Mouse (Mus musculus) embryo, embryonic 10 days (tissue): ENCODE results near the gene Clmn.

ENCODE experiments used
- DNase-seq: peaks from one replicate; pipeline ENCODE4 v3.0.0-alpha.2; 2015; ENCODE audit warnings: low spot score

Clmn gene

DNA sequence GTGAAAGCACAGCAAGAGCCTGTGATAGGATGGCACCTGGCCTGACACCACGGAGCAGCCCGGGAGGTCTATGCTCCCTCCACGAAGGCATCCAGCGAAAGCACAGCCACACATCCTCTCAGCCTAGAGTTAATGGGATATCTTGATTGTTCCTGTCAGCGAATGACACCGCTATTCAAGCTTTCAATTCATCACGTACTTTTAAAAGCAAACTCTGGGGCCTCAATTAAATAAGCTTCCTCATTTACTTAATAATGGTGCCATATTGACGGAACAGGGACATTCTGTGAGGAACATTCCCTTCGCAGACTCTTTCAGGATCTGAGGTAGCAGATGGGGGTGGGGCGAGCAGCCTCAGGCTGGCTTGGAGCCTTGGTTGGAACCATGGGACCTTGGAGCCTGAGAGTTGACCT is 14.7 kb upstream of the Clmn start:
- no peak for DNase-seq

DNA sequence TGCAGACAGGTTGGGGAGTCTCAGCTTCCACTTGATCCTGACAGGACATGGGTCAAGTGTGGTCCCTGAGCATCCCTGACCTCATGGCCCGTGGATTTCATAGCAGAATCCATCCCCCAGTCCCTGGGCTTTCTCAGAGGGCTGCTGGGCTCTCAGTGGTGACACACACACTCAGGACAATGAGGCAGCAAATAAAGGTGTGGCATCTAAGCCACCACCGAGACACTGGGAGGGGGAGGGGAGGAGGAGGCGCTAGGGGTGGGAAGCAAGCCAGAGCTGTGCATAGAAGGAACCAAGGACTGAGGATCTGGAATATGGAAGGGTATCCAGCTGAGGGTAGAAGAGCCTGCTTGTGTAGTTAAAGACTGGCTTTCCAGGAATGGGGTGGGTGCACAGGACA is 11.2 kb upstream of the Clmn start:
- no peak for DNase-seq

GRCm38 (mm10) chr12:104871987-104872386 is 7.1 kb upstream of the Clmn start:
- DNase-seq: no peak

DNA sequence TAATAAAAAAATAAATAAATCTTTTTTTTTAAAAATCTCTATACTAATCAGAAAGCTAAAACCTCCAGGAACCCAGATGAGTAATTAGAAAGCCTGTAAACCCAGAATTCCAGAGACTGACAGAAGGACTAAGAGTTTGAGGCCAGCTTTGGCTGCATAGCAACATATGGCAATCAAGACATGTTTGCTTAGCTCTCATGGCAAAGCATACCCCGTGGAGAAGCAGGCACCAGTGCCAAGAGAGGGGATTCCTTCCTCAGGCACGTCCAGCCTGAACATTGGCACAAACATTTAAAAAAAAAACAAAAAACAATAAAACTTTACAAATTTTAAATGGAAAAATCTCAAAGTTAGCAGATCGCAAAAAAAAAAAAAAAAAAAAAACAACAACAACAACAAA is 4.9 kb upstream of the Clmn start:
- DNase-seq: no peak

GRCm38 (mm10) chr12:104868430-104868829 is 3.6 kb upstream of the Clmn start:
- no peak for DNase-seq

DNA sequence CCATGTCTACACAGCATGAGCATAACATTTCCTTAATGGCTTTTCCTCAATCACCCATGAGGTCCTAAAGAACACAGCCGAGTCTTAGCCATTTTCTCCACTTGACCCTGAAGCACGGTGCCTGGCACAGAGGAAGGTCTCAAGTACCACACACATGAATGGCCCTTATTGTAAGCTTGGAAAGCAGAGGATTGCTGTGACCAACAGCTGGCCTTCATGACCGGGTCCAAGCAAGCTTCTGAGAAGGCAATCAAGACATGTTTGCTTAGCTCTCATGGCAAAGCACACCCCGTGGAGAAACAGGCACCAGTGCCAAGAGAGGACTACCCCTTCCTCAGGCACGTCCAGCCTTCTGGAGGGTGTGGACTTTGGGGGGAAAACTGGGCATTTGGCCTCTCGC is 3.0 kb upstream of the Clmn start:
- DNase-seq: no peak

DNA sequence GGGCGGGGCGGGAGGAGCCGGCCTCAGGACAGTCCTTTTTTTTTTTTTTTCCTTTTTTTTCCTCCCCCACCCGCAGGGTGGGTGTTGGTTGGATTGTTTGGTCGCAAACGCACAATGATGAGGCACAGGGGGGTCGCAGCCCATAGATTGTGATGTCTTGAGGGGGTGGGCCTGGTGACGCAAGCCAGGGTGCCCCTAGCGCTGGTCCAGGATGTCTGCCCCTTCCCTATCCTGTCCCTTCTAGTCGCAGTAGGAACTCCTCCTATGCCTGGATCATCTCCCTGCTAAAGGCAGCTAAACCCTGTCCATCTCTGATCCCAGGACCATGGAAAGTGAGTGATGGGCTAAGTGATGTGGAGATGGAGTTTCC is 275 bp upstream of the Clmn start:
- DNase-seq: peak; percentile 63

- no peak for DNase-seq
Observed at GRCm38 (mm10) chr12:104863653-104864052, 1.2 kb downstream of the Clmn start.

GRCm38 (mm10) chr12:104859140-104859539 is 5.7 kb downstream of the Clmn start:
- DNase-seq: no peak

GRCm38 (mm10) chr12:104858732-104859131 is 6.1 kb downstream of the Clmn start:
- DNase-seq: no peak

DNA sequence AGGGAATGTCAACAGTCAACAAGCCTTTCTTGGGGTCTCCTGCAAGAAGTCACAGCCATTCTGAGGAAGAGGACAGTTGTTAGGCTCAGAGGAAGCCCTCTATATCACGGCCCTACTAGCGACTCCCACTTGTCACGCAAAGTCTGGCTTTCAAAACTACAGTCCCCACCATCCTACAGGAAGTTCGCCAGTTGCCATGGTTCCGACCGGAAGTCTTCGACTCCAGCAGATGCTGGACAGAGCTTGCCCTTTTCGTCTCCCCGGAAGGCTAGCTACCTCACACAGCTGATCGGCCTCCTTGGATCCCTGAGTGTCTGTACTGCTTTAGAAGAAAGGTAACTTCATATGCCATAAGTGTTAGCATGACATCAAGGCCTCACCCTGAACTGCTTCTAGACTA is 7.3 kb downstream of the Clmn start:
- no peak for DNase-seq

- no peak for DNase-seq
Observed at GRCm38 (mm10) chr12:104856540-104856939, 8.3 kb downstream of the Clmn start.

- DNase-seq: peak; percentile 39
Observed at GRCm38 (mm10) chr12:104855548-104855947, 9.3 kb downstream of the Clmn start.

DNA sequence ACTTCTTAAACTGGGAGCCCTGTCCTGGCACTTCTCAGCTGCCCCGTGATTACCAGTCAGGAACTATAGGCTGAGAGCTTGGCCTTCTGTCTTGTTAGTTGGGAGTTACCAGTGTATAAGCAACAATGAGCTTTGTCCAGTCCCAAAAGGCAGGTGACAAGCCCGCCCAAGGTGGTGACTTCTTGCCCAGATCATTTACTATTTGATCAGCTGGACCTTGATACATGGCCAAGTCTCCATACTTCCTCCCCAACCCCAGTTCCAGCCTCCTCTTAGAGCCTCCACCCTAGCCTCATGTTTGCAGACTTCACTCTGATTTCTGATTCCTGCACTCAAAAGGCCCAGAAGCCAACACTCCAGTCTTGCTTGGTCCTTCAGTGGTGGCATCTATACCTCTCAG is 10.1 kb downstream of the Clmn start:
- no peak for DNase-seq

DNA sequence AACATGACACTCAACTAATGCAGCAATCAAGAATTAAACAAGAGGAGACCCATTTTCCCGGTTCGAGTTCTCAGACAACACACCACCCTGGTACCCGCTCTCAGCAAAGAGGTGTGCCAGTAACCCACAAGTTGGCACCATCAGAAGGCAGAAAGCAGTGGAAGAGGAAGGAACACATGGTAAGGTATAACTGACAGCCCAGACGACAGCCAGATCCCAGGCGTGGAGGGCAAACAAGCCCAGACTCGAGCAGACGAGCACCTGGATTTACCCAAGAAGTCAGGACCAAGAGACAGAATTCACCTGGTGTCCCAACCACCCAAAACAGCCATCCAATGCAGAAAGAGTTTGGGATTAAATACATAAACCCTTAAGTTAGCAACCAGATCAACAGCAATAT is 11.5 kb downstream of the Clmn start:
- no peak for DNase-seq

GRCm38 (mm10) chr12:104851711-104852508 is 13.0 kb downstream of the Clmn start:
- DNase-seq: peak; percentile 83

GRCm38 (mm10) chr12:104850119-104850518 is 14.8 kb downstream of the Clmn start:
- no peak for DNase-seq

GRCm38 (mm10) chr12:104848667-104849066 is 16.2 kb downstream of the Clmn start:
- no peak for DNase-seq

DNA sequence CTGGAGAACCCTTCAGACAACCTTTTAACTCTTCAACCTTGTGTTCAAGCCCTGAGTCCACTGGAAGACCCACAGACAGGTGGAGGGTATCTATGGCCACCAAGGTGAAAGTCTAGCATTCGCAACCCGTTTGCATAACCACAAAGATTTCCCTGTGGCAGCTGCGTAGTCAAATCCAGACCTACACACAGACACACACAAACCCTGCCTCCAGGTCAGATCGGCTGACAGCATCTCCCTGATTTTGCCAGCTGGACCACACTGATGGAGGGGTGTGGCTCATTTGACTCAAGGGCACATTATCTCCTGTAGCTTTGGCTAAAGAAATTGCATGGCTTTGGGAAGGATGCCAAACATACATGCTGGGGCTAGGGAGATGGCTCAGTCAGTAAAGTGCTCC is 17.6 kb downstream of the Clmn start:
- DNase-seq: no peak

GRCm38 (mm10) chr12:104845707-104846106 is 19.2 kb downstream of the Clmn start:
- peak; percentile 65 for DNase-seq

- no peak for DNase-seq
Observed at GRCm38 (mm10) chr12:104844989-104845388, 19.9 kb downstream of the Clmn start.

DNA sequence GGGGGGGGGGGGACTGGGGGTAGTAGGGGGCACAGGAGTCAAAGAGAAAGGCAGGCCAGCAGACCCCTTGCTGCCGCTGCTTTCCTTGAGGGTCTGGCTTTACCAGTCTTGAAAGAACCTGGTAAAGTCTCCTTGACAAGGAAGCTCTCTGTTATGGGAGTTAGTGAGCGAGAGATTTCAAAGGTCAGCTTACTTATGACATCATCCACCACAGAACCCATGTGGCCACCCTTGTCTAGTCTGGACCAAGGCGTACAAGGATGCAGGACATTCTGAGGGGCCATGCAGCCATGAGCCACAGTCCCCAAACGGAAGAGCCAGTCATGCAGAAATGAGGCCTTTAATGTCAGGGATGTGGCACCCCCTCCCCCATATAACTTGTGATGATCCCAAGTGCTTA is 20.6 kb downstream of the Clmn start:
- no peak for DNase-seq

GRCm38 (mm10) chr12:104841256-104841655 is 23.6 kb downstream of the Clmn start:
- DNase-seq: no peak

DNA sequence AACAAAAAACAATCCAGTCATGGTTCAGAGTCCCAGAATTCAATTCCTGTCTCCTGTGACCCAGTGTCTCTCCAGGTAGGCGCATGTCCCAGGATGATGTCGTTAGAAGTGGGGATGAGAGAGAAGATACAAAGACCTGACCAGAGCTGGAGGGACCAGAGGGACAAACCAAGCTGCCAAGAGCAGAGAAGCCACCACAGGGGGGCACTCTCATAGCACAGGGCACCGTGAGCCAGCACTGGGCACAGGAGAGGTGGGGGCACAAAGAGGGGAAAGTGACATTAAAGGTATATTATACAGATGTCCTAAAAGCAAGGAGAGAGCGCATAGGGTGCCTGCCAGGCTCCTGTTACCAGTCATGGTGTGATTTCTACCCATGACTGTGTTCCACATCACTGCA is 25.9 kb downstream of the Clmn start:
- DNase-seq: no peak
